Comparison of ENCODE assay signal across 10 mouse cellular contexts in genomic region chr1:59394616-59395015, GRCm38 (mm10).
DNase-seq lines count a peak whose midpoint lies in the region; ATAC-seq and TF ChIP-seq lines count a peak whose summit lies in the region.
"Had no signal": no experiment of that assay in that cellular context is flagged by ENCODE, and none has a peak within 500 bp of the region (broad histone marks: within the 10 kb centered on the region; RNA-seq: fewer than 3 reads in every experiment).

No protein-coding gene starts in this region.

- TF ChIP-seq CTCF in hindbrain, postnatal 0 days (IDR thresholded peaks at IDR 0.05; ENCODE audit: low read depth) = no peak

- H3K9me3 ChIP-seq in embryonic facial prominence, embryonic 14.5 days (ENCODE audit: control insufficient read depth, low read length) = no peaks in the 10 kb centered on the region
- H3K9me3 ChIP-seq in hindbrain, postnatal 0 days (ENCODE audit: low read length) = no peaks in the 10 kb centered on the region
- H3K9me3 ChIP-seq in midbrain, embryonic 14.5 days (ENCODE audit: control insufficient read depth, low read length) = no peaks in the 10 kb centered on the region

- no peak overlapping the region for H3K4me2 ChIP-seq in embryonic facial prominence, embryonic 14.5 days (ENCODE audit: low read depth, low read length)
- no peak overlapping the region for H3K4me2 ChIP-seq in hindbrain, postnatal 0 days (ENCODE audit: low read depth, low read length)
- H3K4me2 ChIP-seq in midbrain, embryonic 14.5 days (ENCODE audit: low read length) = no peak overlapping the region

- no peak overlapping the region for H3K4me3 ChIP-seq in embryonic facial prominence, embryonic 14.5 days (ENCODE audit: low read depth, low read length)
- H3K4me3 ChIP-seq in hindbrain, postnatal 0 days (ENCODE audit: low read length) = no peak overlapping the region
- no peak overlapping the region for H3K4me3 ChIP-seq in midbrain, embryonic 14.5 days (replicated peaks; ENCODE audit: low read depth, low read length)
- H3K4me3 ChIP-seq: left cerebral cortex, adult 2 months had no signal

- H3K27ac ChIP-seq in embryonic facial prominence, embryonic 14.5 days (replicated peaks; ENCODE audit: low read depth, low read length) = no peak overlapping the region
- no peak overlapping the region for H3K27ac ChIP-seq in hindbrain, postnatal 0 days
- H3K27ac ChIP-seq in midbrain, embryonic 14.5 days (replicated peaks; ENCODE audit: low read depth, low read length) = no peak overlapping the region
- H3K27ac ChIP-seq: left cerebral cortex, adult 2 months had no signal

- peak; percentile 23 for DNase-seq in brain, adult 2 months (ENCODE audit: low read depth, low spot score)
- peak; percentile 73 for DNase-seq in embryonic facial prominence, embryonic 14.5 days (ENCODE audit: low spot score)
- DNase-seq in hindbrain, postnatal 0 days (ENCODE audit: low spot score) = peak; percentile 56
- peak; percentile 47 for DNase-seq in midbrain, embryonic 14.5 days
- no peak for DNase-seq in ovary, postnatal 36 days (ENCODE audit: low spot score)
- no peak for DNase-seq in layer of hippocampus, adult 9-10 months (ENCODE audit: low spot score)
- DNase-seq in testis, postnatal 10 days (ENCODE audit: low spot score) = no peak
- no peak for DNase-seq in liver
- DNase-seq: cerebellum, adult 9-11 months had no signal

- WGBS in embryonic facial prominence, embryonic 14.5 days = 39% methylated on average over 6 of the region's 6 CpGs
- WGBS in hindbrain, postnatal 0 days = 17% methylated on average over 6 of the region's 6 CpGs
- WGBS in midbrain, embryonic 14.5 days = 14% methylated on average over 6 of the region's 6 CpGs

- peak; percentile 66 for ATAC-seq in embryonic facial prominence, embryonic 14.5 days (ENCODE audit: low read depth)
- peak; percentile 53; the same call in 1 of the 2 replicates for ATAC-seq in hindbrain, postnatal 0 days
- ATAC-seq in midbrain, embryonic 14.5 days (ENCODE audit: low FRiP score, low TSS enrichment) = no peak

- peaks cover 7% of the 10 kb centered on the region for H3K4me1 ChIP-seq in embryonic facial prominence, embryonic 14.5 days (ENCODE audit: control insufficient read depth, insufficient read depth, low read length)
- H3K4me1 ChIP-seq in hindbrain, postnatal 0 days (ENCODE audit: insufficient read depth, low read length) = no peaks in the 10 kb centered on the region
- H3K4me1 ChIP-seq in midbrain, embryonic 14.5 days (ENCODE audit: control insufficient read depth, insufficient read depth, low read length) = peaks cover 8% of the 10 kb centered on the region; the same call in 1 of the 2 replicates

- no peaks in the 10 kb centered on the region for H3K27me3 ChIP-seq in embryonic facial prominence, embryonic 14.5 days (replicated peaks; ENCODE audit: control insufficient read depth, insufficient read depth, low read length)
- H3K27me3 ChIP-seq in hindbrain, postnatal 0 days (ENCODE audit: insufficient read depth, low read length) = no peaks in the 10 kb centered on the region
- H3K27me3 ChIP-seq in midbrain, embryonic 14.5 days (ENCODE audit: control insufficient read depth, insufficient read depth, low read length) = no peaks in the 10 kb centered on the region

- no peak overlapping the region for H3K9ac ChIP-seq in embryonic facial prominence, embryonic 14.5 days (ENCODE audit: low read depth, low read length)
- no peak overlapping the region for H3K9ac ChIP-seq in hindbrain, postnatal 0 days (replicated peaks; ENCODE audit: low read length)
- no peak overlapping the region for H3K9ac ChIP-seq in midbrain, embryonic 14.5 days (replicated peaks; ENCODE audit: low read length)

- H3K36me3 ChIP-seq in embryonic facial prominence, embryonic 14.5 days (ENCODE audit: control insufficient read depth, insufficient read depth, low read length) = no peaks in the 10 kb centered on the region
- no peaks in the 10 kb centered on the region for H3K36me3 ChIP-seq in hindbrain, postnatal 0 days (ENCODE audit: insufficient read depth, low read length)
- no peaks in the 10 kb centered on the region for H3K36me3 ChIP-seq in midbrain, embryonic 14.5 days (ENCODE audit: control insufficient read depth, insufficient read depth, low read length)

Comparison
In these comparisons a context has a peak if more than half of its experiments do, and no peak if none do; other contexts are left out.
1. DNase-seq: peak in brain, adult 2 months (single experiment), embryonic facial prominence, embryonic 14.5 days (single experiment), hindbrain, postnatal 0 days (single experiment) and midbrain, embryonic 14.5 days (single experiment); none in ovary, postnatal 36 days (single experiment), layer of hippocampus, adult 9-10 months (single experiment), testis, postnatal 10 days (single experiment) and liver (single experiment).